Mouse (Mus musculus) left cerebral cortex, adult 2 months (tissue): ENCODE data around the gene Chrm5. TPM values are rescaled to one million over a fixed set of nuclear protein-coding genes. Genes with fewer than 3 reads are reported as not detected.

ENCODE experiments used
- DNase-seq, 2 experiments: peaks; one replicate each; pipeline ENCODE4 v3.0.0; 2021 to 2022; ENCODE audit warnings: low spot score in 2 of 2, mixed read lengths in 1 of 2; ENCODE audit errors: extremely low spot score in 1 of 2
- H3K27ac ChIP-seq: fragments of 200-600 bp; 2 replicates; pipeline ENCODE4 v1.8.1; 2022
- H3K4me3 ChIP-seq: fragments of 200-600 bp; 2 replicates; pipeline ENCODE4 v1.8.1; 2022
- CTCF ChIP-seq: fragments of 200-600 bp; IDR thresholded peaks from 2 replicates; pipeline ENCODE4 v1.8.1; 2022; ENCODE audit warnings: antibody characterized with exemption, mild to moderate bottlenecking, moderate library complexity
- intact Hi-C: fragments of 180-260 bp; cut with DNase I; formaldehyde crosslinking; loops from one replicate; pipeline ENCODE4 v1.15.1; 2025
- total RNA-seq, 2 experiments: library from RNA; stranded (reverse); gene quantifications; 2 replicates each; pipeline ENCODE4 v1.2.3; 2021

Chrm5 gene
- total RNA-seq, 2 experiments from 2014 or later, result 1.7 to 2.5 TPM

- Histone ChIP-seq H3K27ac (no peak overlapping the region), H3K4me3 (no peak overlapping the region)
- intact Hi-C loops, result loop anchor here (5.0 kb wide), 1 partner anchor 37 kb away; the partner anchor contains the start of gene Chrm5
- DNase-seq, result no peak
- no peak for TF ChIP-seq CTCF
These were observed 35.1 kb downstream of the Chrm5 start for GRCm38 (mm10) chr2:112445511-112445910.

GRCm38 (mm10) chr2:112443491-112443890 lies 37.1 kb downstream of the Chrm5 start:
- Histone ChIP-seq H3K27ac (peak overlapping the region; percentile 15; the same call in 1 of the 2 replicates), H3K4me3 (no peak overlapping the region)
- TF ChIP-seq CTCF, result no peak
- intact Hi-C loops, result no loop called here
- peak; percentile 26 to 28 for DNase-seq

- intact Hi-C loops, result no loop called here
- H3K4me3 ChIP-seq, result no peak overlapping the region
- no peak overlapping the region for H3K27ac ChIP-seq
- DNase-seq, result no peak
- TF ChIP-seq CTCF, result no peak
These were observed 43.0 kb downstream of the Chrm5 start for GRCm38 (mm10) chr2:112437589-112437988.

- no peak for DNase-seq
- intact Hi-C loops, result no loop called here
- no peak overlapping the region for H3K27ac ChIP-seq
- no peak for TF ChIP-seq CTCF
- H3K4me3 ChIP-seq, result no peak overlapping the region
These were observed 44.3 kb downstream of the Chrm5 start for GRCm38 (mm10) chr2:112436292-112436691.

- H3K27ac ChIP-seq, result peak overlapping the region; percentile 34; the same call in 1 of the 2 replicates
- intact Hi-C loops, result no loop called here
- no peak for DNase-seq
- TF ChIP-seq CTCF, result no peak
- no peak overlapping the region for H3K4me3 ChIP-seq
These were observed 47.2 kb downstream of the Chrm5 start for GRCm38 (mm10) chr2:112433359-112433758.

GRCm38 (mm10) chr2:112432523-112432922 lies 48.0 kb downstream of the Chrm5 start:
- no peak for TF ChIP-seq CTCF
- DNase-seq, result no peak
- Histone ChIP-seq H3K27ac (peak overlapping the region; percentile 59; the same call in 1 of the 2 replicates), H3K4me3 (no peak overlapping the region)
- intact Hi-C loops, result no loop called here

GRCm38 (mm10) chr2:112430403-112430802 lies 50.2 kb downstream of the Chrm5 start:
- intact Hi-C loops, result no loop called here
- Histone ChIP-seq H3K27ac (no peak overlapping the region), H3K4me3 (no peak overlapping the region)
- no peak for DNase-seq
- no peak for TF ChIP-seq CTCF

- DNase-seq, result no peak
- intact Hi-C loops, result no loop called here
- no peak overlapping the region for H3K27ac ChIP-seq
- no peak overlapping the region for H3K4me3 ChIP-seq
- no peak for TF ChIP-seq CTCF
These were observed 50.9 kb downstream of the Chrm5 start for GRCm38 (mm10) chr2:112429665-112430064.

Other genes starting within 250 kb of the Chrm5 start
- gene Lpcat4, start 241.3 kb downstream of the Chrm5 start, total RNA-seq, result 100 to 1,000 TPM; 150 to 164 TPM
- gene Nutm1, start 221.5 kb downstream of the Chrm5 start, total RNA-seq, result not detected
- gene Nop10, start 218.8 kb downstream of the Chrm5 start, total RNA-seq, result 10 to 100 TPM; 46.0 to 46.4 TPM
- 100 to 1,000 TPM; 127 to 129 TPM for gene Slc12a6, start 214.9 kb downstream of the Chrm5 start, total RNA-seq
- gene Gm21985, start 214.5 kb downstream of the Chrm5 start, total RNA-seq, result 1 to 10 TPM in 1 of 2 experiments, not detected in 1; 3.7 TPM
- 100 to 1,000 TPM; 142 to 147 TPM for gene Emc4, start 112.7 kb downstream of the Chrm5 start, total RNA-seq
- gene Katnbl1, start 101.6 kb downstream of the Chrm5 start, total RNA-seq, result 10 to 100 TPM; 13.5 to 14.2 TPM
- gene Emc7, start 25.8 kb downstream of the Chrm5 start, total RNA-seq, result 10 to 100 TPM; 47.1 to 52.2 TPM
- 10 to 100 TPM in 1 of 2 experiments, 1 to 10 TPM in 1; 9.8 to 11.2 TPM for gene Aven, start 12.2 kb upstream of the Chrm5 start, total RNA-seq